Mouse (Mus musculus): ENCODE measurements around the gene Cacna1d. TPM values are rescaled to one million over a fixed set of nuclear protein-coding genes. Genes with fewer than 3 reads are reported as not detected.

The Cacna1d gene
- total RNA-seq, 2 experiments from 2014 or later: 59.7 to 60.9 TPM

DNA sequence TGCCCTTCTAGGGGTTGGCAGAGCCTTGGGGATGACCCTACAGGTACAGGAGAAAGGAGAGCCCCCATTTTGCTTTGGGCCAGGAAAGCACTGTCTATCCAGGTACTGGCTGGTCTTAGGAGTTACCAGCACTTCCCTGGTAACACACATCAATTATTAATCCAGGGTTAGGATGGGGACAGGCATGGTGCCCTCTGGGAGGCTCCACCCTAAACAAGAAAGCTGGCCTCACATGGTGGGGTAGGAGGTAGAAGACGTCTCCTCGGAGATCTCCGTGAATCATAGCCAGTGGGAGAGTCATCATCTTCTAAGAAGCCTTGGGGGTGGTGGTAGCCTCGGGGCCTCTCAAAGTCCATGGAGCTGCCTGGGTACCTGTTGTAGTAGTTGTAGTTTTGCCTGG, 444.3 kb downstream of the Cacna1d start:
- intact Hi-C loops (cut with DNase I): no loop called here

DNA sequence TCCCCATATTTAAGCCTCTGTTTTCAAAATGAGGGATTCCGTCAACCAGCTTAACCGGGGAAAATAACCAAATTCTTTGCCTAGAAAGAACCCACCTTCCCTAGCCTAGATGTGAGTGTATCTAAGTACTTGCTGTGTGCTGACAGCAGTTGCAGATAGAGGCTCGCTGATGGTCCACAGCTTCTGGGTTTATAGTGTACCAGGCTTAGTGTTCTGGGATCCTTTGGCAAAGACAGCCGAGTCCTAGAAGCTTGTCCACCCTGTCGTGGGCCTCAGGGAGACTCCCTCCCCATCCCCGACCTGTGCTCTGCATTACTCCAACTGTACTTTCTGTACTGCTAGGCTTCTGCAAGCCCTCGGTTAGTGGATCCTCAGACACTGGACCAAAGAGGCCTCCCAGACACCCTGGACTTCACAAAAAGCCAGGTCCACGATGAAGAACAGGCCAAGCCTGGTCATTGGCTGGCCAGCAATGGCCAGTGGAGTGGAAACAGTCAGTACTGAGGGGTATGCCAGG, 445.5 kb downstream of the Cacna1d start:
- intact Hi-C loops (cut with DNase I): no loop called here
- DNase-seq: no peak

More for the DNA sequence above, 444.3 kb downstream of the Cacna1d start:
- no peak for DNase-seq

DNA sequence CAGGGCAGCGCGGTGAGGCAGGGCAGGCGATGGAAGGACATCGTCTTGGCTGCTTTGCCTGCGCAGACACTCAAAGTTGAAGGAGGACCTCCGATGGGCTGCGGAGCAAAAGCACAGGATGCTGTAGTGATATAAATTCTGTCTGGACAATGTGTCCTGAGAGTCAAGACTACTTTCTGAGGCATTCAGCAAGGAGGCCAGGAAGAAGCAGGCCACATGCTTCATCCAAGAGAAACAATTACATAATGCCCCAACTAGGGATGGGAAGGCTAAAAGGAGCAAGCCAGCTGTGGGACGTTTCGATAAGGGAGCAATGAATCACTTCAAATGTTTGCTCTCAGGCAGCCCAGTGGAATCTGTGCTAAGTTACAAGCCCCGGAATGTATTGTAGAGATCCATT, 446.0 kb downstream of the Cacna1d start:
- intact Hi-C loops (cut with DNase I): no loop called here
- no peak for DNase-seq

- intact Hi-C loops (cut with DNase I): no loop called here
- no peak for DNase-seq
Measured at GRCm38 (mm10) chr14:30043356-30043940, 447.8 kb downstream of the Cacna1d start.

- no peak for DNase-seq
- intact Hi-C loops (cut with DNase I): no loop called here
Measured at GRCm38 (mm10) chr14:30041836-30042235, 449.4 kb downstream of the Cacna1d start.

DNA sequence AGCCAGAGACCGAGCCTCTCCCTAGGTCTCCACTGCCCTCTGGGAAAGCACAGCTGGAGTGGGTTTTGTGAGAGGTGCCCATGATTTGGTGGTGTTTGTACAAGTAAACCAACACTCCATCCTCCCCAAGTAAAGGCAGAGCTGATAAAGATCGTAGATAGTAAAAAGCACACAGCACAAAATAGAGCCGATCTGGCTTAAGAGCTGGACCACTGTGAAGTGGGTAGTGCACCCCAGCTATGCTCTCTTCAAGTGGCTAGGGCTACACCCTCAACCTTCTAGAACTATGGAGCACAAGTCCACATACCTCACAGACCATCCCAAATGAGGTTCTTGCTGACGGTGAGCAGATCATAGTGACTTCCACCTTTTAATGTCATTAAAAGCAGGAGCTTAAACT, 451.8 kb downstream of the Cacna1d start:
- DNase-seq: no peak
- intact Hi-C loops (cut with DNase I): no loop called here

DNA sequence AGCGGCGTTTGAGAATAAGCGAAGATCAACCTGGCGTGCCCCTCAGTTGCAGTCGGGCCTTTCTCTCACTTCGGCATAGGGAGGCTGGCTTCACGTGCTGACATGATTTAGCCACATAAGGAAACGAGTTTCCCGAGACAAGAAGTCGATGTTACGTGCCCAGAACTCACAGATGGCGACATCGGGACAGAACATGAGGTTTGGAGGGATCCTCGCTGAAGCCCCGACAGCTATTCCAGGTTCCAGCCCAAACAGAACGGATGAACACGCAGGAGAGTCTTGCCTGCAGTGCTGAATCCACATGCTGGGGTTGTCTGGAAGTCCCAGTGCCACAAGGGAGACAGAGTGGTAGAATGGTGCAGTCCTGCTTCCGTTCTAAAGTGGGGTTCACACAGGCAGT, 452.8 kb downstream of the Cacna1d start:
- DNase-seq: no peak
- intact Hi-C loops (cut with DNase I): no loop called here

DNA sequence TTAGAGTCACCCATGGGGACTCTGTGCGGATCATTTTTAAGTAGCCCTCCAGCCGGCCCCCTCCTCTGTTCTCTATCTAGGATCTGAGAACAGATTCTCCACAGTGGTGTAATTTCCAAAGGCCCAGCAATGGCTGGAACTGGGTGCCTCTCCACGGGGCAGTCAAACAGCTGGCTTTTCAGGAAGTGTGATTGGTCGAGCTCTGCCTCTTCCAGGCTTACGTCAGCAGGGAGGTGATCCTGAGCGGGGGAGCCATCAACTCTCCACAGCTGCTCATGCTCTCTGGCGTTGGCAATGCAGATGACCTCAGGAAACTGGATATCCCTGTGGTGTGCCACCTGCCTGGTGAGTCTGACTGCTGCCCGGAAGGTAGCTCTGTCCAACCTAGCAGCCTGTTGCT, 457.9 kb downstream of the Cacna1d start:
- no peak for DNase-seq
- intact Hi-C loops (cut with DNase I): no loop called here

DNA sequence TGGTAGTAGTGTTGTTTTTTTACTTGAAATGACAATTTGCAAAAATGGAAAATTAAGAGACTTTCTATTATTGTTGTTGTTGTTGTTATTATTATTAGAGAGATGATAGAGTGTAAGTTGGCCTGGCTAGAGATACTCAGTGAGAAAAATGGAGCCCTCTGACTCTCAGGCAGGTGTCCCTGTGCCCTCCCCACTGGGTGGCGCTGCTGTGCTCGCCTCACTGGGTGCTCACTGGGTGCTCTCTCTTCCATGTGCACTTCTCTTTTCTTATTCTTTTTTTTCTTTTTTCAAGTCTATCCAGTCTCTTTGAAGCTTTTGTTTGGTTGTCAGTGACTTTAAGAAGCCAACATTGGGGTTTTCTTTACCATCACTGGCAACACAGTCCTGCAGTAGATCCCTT, 463.9 kb downstream of the Cacna1d start:
- intact Hi-C loops (cut with DNase I): no loop called here

GRCm38 (mm10) chr14:30024387-30024786, 466.9 kb downstream of the Cacna1d start:
- intact Hi-C loops (cut with DNase I): no loop called here
- DNase-seq: no peak

More for the DNA sequence above, 463.9 kb downstream of the Cacna1d start:
- peak; percentile 48 for DNase-seq

GRCm38 (mm10) chr14:30022471-30022870, 468.8 kb downstream of the Cacna1d start:
- DNase-seq: no peak
- intact Hi-C loops (cut with DNase I): no loop called here

DNA sequence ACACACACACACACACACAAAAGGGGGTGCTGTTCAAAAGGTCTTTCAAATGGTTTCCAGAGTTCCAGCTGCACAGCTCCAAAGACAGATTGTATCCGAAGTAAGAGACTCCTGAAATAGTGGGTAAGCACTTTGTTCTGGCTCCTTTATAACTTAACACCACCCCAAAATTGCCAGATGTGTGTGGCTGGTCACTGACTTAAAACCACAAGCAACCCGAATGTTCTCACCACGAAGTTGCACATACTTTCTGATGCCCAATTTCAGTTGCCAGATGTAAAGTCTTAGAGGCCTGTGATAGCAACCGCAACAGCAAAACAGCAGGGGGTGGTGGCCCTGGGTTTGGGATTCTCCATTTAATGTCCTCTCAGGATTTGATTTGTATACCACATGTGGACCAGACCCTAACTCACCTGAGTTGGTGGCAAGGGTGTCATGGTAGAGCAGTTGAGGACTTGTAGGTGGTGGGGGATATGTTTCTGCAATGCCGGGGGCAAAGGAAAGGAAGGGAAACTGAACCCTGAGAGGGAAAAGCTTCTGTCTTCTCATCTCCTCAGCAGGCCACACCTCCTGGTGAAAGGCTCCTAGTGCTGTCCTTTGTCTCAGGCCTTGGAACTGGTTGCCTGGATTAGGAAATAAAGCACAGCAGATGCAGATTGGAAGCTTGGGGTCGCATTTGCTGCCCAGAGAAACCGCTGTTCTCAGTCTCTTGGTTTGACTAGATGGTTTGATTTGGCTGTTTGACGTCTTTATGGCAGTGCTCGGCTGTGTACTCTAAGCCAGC, 471.3 kb downstream of the Cacna1d start:
- intact Hi-C loops (cut with DNase I): no loop called here
- no peak for DNase-seq

DNA sequence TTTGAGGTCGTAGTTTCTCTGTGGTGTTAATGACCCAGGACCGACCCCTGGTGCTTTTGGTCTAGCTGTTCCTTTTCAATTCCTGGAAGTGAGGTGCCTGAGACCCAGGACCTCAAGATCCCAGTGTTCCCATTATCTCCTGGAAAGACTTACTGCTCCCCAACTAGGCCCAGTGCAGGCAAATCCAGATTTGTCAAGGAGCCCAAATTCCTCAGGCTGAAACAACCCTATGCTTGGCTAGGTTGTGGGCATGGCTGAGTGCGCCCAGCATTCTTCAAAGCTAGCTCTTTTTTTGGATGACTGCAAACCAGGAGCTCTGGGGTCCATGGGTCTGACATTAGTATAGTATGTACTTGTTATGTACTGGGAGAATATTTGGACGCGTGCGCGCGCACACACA, 471.9 kb downstream of the Cacna1d start:
- DNase-seq: no peak

GRCm38 (mm10) chr14:30018846-30019245, 472.4 kb downstream of the Cacna1d start:
- intact Hi-C loops (cut with DNase I): no loop called here

More for the DNA sequence above, 471.9 kb downstream of the Cacna1d start:
- intact Hi-C loops (cut with DNase I): no loop called here

GRCm38 (mm10) chr14:30018463-30018801, 472.8 kb downstream of the Cacna1d start:
- intact Hi-C loops (cut with DNase I): no loop called here
- no peak for DNase-seq

More at GRCm38 (mm10) chr14:30018846-30019245, 472.4 kb downstream of the Cacna1d start:
- no peak for DNase-seq

DNA sequence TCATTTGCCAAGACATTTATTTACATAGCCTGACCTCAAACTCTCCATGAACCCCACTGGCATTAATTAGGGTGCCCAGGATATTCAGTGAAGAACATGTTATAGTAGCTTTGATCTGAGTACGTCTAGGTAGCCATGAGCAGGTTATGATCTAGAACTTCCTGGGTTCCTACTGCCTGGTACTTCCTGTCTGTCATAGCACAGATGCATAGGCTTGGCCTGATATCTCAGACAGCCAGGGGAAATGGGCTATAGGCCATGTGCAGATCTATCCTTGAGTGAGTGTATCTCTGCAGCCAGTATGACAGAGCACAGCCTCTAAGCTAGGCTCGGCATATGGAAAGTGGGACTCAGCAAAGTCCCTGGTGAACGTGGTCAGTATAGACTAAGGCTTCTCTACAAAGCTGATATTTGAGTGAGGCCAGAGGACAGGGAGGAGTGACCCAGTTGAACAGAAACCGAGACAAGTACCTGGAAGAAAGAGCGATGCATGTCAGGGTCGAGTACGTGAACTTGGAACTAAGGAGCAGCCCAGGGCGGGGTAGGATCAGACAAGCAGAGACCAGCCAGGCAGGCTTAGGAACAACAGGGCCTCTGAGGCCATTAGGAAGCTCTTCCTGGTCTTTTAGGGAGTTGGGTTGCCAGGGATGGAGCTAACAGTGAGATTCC, 473.3 kb downstream of the Cacna1d start:
- DNase-seq: no peak
- intact Hi-C loops (cut with DNase I): no loop called here

DNA sequence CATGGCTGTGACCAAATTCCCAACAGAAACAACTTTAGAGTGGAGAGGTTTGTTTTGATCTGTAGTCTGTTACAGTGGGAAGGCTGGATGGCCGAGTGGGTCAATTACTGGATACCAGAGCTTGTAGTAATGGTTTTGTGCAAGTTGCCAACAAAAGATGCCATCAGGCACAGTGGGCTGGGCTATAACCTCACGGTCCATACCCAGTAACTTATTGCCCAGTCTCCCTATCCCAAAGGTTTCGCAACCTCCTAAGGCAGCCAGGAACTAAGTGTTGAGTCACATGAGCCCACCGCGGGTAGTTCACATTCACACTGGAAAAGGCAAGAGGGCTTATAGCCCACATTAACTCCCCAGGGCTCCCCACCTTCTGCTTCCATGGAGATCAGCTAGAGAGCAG, 474.6 kb downstream of the Cacna1d start:
- intact Hi-C loops (cut with DNase I): no loop called here
- no peak for DNase-seq

DNA sequence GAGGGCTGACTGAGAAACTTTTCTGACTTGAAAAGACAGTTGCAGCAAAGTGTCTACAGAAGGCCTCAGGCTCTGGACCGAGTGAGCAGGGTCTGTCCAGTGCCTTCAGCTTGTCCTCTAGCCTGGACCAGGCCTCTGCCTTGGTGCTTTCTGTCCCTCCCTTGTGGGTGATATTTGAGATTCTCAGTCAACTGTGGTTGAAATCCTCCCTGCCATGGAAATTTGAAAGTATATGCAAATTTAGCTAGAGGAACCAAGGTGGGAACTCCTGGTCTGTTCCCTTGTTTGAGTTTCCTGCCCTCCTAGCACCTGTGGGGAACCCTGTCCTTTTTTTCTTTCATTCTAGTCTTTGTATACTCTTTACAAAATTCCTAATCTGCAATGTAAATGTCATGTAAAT, 476.2 kb downstream of the Cacna1d start:
- intact Hi-C loops (cut with DNase I): no loop called here
- no peak for DNase-seq

- intact Hi-C loops (cut with DNase I): no loop called here
Measured at GRCm38 (mm10) chr14:30014487-30014886, 476.8 kb downstream of the Cacna1d start.

DNA sequence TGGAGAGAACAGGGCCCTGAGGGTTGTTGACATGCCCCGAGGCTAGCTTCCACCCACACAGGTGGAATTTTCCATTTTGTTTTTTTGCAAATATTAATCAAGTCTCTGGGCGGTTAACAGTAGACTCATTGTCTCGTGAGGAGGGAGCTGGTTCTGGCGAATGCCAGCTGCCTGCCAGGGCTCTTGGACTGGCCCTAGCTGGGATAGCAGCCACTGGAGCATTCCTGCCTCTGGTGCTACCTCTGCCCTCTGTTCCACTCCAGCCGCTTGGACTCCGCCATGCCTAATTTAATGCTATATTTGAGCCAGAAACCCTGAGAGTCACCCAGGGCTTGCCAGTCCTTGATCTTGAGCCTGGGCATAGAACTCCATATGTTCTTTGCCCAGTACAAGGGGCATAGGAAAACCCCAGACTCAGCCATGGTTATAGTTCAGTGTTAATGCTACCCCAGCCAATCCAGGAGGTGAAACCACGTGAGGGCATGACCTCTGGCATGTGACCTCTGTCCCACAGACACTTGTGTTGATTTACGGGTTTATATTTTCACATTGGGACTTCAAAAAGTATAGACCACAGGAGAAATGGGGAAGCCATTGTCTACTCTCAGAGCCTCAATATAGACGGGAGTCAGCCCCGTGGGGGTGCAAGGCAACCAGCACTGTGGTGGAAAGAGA, 479.2 kb downstream of the Cacna1d start:
- intact Hi-C loops (cut with DNase I): no loop called here
- DNase-seq: peak; percentile 56

More at GRCm38 (mm10) chr14:30014487-30014886, 476.8 kb downstream of the Cacna1d start:
- DNase-seq: no peak

All from left cerebral cortex, postnatal 4 days (tissue).